Mouse (Mus musculus): ENCODE results near the gene Pparg. TPM values are rescaled to one million over a fixed set of nuclear protein-coding genes. Genes with fewer than 3 reads are reported as not detected.

The Pparg gene
- total RNA-seq, 2 experiments from 2014 or later: 1.1 to 1.2 TPM

DNA sequence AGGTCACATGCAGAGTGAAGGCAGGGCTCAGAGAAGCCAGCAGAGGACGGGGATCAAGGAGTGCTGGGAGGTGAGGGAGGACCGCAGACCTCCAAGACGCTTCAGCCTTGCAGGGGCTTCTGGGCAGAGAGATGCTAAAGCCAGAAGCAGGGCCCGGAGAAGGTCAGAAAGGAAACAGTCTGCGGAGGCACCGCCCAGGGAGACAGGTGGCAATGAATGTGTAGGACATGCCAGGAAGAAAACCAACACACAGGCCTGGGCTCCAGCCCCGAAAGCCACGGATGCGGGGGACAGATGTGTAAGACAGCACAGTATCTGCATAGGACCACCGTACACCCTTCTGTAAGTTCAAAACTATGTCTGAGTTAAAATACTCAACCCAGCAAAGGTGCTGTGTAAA, 139.5 kb downstream of the Pparg start:
- no peak for DNase-seq (ENCODE audit: extremely low spot score in 1 of 2, low spot score in 1 of 2)

GRCm38 (mm10) chr6:115501131-115501530, 140.4 kb downstream of the Pparg start:
- no peak for DNase-seq (ENCODE audit: extremely low spot score in 1 of 2, low spot score in 1 of 2)

DNA sequence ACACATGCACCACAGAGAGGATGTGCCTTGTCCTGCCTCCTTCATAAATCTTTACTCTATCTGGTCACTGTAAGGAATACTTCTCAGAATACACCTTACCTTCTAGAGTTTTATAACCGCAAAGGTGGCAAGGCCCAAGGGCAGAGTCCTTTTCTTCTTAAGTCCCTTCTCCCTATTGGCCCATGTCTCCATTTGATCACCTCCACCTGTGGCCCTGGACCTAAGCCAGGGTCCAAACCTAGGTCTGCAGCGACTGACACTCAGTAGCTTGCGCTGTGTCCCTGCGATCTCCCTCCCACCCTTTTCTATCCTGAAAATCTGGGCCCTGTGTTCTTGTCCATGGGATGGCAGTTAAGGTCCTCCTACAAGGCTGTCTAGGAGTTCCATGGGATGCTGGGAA, 142.3 kb downstream of the Pparg start:
- no peak for DNase-seq (ENCODE audit: extremely low spot score in 1 of 2, low spot score in 1 of 2)

DNA sequence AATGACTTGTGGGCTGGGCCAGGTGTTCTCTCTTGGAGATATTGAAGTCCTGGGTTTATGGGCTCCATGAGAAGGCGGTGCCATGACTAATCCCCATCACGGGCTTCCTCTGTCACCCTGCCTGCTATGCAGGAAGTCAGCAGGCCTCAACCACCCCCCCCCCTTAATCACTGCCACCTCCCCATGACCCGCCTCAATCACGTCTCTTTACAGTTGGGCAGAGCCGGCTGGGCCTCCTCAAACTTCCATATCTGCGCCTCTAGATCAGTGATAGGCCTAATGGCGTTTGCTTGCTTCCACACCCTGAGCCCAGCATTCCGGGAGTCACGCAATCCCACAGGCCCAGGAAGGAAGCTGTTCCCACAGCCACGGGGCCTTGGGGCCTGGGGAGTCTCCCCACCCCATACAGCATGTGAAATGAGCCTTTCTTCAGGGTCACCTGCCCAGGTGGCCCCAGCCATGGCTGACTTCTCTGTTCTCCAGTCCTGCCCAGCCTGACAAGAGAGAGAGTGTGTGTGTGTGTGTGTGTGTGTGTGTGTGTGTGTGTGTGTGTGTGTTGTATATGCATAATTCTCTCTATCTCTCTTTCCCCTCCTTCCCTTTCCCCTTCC, 142.9 kb downstream of the Pparg start:
- DNase-seq (ENCODE audit: extremely low spot score in 1 of 2, low spot score in 1 of 2): no peak

DNA sequence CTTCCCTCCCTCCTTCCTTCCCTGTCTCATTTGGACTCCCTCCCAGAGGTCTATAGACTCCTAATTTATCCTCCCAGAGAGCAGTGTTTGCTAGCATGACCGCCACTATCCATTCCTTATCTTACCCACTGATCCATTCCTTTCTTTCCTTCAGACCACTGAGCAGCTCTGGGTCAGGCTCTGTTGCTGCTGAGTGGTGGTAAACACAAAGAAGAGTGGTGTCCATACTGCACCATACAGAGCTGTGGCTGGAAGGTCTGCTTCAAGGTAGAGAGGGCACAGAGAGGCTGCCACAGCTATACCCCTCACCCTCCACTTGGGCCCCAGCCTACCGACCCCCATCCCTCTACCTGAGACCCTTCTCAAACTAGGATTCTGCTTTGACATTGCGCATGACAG, 143.4 kb downstream of the Pparg start:
- no peak for DNase-seq (ENCODE audit: extremely low spot score in 1 of 2, low spot score in 1 of 2)

GRCm38 (mm10) chr6:115504915-115505314, 144.2 kb downstream of the Pparg start:
- DNase-seq (ENCODE audit: extremely low spot score in 1 of 2, low spot score in 1 of 2): no peak

DNA sequence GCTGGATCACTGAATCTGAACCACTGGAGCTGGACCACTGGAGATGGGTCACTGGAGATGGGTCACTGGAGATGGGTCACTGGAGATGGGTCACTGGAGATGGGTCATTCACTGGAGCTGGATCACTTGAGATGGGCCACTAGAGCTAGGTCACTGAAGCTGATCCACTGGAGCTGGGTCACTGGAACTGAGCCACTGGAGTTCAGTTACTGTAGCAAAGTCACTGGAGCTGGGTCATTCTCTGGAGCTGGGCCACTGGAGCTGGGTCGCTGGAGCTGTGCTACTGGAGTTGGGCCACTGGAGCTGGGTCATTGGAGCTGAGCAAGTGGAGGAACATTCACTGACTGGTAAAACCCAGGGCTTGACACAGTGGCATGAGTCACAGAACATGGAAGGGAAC, 145.7 kb downstream of the Pparg start:
- DNase-seq (ENCODE audit: extremely low spot score in 1 of 2, low spot score in 1 of 2): no peak

GRCm38 (mm10) chr6:115511447-115511846, 150.7 kb downstream of the Pparg start:
- DNase-seq (ENCODE audit: extremely low spot score in 1 of 2, low spot score in 1 of 2): no peak

DNA sequence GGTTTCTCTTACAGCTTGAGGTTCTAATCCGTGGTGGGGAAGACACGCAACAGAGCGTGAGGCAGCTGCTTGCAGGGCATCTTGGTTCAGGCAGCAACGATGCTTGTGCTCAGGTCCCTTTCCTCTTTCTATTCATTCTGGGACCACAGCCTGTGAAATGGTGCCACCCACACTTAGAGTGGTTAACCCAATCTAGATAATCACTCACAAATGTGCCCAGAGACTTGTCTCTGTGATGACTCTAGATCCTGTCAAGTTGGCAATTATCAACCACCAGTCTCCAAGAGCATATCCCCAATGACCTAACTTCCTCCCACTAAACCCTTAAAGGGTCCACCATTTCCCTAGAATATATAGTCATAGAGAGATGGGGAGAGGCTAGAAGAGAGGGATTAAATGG, 152.5 kb downstream of the Pparg start:
- DNase-seq (ENCODE audit: extremely low spot score in 1 of 2, low spot score in 1 of 2): no peak

- peak in 1 of 2 experiments; percentile 35 for DNase-seq (ENCODE audit: extremely low spot score in 1 of 2, low spot score in 1 of 2)
These were observed 157.2 kb downstream of the Pparg start for GRCm38 (mm10) chr6:115517904-115518303.

DNA sequence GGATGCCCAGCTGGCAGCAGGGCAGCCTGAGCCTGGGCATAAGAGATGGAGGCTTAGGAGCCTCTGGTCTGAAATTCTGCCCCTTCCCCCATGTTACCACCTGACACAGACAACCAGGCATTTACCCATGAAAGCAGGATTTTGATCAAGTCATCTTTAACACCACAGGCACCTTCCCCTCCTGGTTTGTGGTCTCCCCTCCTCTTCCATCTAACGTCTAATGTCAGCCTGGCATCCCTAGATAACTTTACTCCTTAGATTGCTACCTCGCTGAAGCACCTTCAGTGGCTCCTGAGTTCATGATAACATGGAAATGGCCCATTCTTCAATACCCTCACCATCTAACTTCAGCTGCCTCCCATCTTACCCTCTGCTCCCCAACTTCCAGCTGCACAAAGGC, 157.6 kb downstream of the Pparg start:
- no peak for DNase-seq (ENCODE audit: extremely low spot score in 1 of 2, low spot score in 1 of 2)

- DNase-seq (ENCODE audit: extremely low spot score in 1 of 2, low spot score in 1 of 2): no peak
These were observed 158.5 kb downstream of the Pparg start for GRCm38 (mm10) chr6:115519275-115519699.

- no peak for DNase-seq (ENCODE audit: extremely low spot score in 1 of 2, low spot score in 1 of 2)
These were observed 161.2 kb downstream of the Pparg start for GRCm38 (mm10) chr6:115521923-115522322.

DNA sequence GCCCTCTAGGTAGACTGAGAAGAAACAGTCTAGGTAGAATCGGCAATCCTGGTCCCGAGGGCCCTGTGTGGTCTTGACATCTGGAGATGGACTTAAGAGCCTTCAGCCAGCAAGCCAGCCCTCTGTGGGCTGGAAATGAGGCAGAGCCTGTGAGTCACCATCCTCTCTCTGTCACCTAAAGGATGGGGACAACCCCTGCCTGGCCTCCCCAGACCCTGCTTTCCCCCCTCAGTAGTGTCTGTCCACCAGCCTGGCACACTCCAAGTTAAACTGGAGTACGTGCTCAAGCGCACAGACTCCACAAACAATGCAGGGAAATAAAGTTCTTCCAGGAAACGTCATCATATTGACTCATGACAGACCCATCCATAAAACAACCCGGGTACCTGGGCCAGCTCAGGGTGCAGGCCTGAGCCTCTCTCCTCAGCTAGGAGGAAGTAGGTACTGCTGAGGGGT, 162.0 kb downstream of the Pparg start:
- no peak for DNase-seq (ENCODE audit: extremely low spot score in 1 of 2, low spot score in 1 of 2)

DNA sequence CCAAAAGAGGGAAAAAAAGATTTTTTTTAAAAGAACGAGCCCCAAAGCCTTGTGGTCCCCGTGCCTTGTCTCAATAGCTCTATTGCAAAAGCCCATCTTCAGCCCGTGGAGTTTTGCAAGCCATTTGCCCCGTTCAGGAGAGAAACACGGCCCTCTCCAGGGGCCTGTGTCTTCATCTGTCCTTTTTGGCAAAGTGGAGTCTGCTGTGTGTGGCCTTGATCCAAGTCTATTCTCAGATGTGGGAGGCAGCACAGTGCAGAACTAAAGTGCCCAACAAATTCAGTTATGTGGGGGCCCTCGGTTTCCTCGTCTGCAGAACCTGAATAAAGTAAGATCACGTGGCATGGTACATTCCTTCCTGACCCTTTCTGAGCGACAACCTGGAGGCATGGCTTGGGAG, 162.4 kb downstream of the Pparg start:
- no peak for DNase-seq (ENCODE audit: extremely low spot score in 1 of 2, low spot score in 1 of 2)

GRCm38 (mm10) chr6:115524449-115524990, 163.8 kb downstream of the Pparg start:
- DNase-seq (ENCODE audit: extremely low spot score in 1 of 2, low spot score in 1 of 2): no peak

- no peak for DNase-seq (ENCODE audit: extremely low spot score in 1 of 2, low spot score in 1 of 2)
These were observed 166.7 kb downstream of the Pparg start for GRCm38 (mm10) chr6:115527418-115527817.

DNA sequence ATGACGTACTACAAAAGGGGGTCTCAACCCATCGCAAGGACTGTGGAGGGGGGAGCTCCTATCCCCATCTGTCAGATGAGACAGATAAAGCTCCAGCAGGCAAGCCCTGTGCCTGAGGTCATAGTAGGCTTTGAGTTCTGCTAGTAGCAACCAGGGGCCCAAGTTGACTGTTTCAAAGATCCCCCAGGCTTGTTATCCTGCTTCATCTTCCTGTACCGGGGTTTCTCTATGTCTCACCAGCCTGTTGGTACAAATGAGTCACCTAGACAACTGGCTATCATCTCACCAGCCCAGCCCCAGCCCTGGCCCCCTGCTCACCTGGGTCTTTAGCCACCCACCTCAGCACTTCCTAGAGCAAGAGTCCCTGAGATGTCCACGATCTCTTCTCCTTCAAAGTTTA, 167.6 kb downstream of the Pparg start:
- DNase-seq (ENCODE audit: extremely low spot score in 1 of 2, low spot score in 1 of 2): no peak

DNA sequence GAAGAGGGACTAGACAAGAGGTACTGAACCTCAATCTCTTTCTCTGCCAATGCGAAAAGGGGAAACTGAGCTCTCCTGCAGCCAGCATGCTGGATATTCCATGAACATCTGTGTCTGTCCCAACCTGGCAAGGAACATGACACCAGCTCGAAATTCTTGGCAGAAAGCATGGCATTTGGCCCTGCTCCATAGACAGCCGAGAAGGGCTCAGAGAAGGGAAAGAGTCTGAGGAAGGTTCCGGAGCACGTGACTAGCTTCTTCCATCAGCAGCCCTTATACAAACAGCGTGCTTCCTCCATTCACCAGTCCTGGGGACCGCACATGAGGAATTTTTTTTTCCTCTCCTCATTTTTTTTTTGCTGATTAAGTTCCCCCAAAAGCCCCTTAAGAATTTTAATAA, 173.9 kb downstream of the Pparg start:
- DNase-seq (ENCODE audit: extremely low spot score in 1 of 2, low spot score in 1 of 2): no peak

DNA sequence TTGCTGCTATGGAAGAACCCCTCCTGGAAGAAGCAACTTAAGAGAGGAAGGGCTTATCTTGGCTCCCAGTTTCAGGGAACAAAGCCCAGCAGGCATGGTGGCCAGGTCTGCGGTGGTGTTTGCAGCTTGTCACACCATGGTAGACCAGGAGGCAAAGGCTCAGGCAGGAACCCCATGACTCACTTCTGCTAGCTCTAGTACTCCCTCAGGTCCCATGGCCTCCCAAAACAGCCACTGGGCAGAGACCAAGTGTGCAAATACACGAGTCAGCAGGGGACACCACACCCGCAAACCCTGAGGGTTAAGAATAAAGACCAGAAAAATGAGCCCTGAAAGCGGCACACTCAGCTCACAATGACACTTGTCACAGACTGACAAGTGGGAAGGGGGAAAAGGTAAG, 175.4 kb downstream of the Pparg start:
- DNase-seq (ENCODE audit: extremely low spot score in 1 of 2, low spot score in 1 of 2): no peak

DNA sequence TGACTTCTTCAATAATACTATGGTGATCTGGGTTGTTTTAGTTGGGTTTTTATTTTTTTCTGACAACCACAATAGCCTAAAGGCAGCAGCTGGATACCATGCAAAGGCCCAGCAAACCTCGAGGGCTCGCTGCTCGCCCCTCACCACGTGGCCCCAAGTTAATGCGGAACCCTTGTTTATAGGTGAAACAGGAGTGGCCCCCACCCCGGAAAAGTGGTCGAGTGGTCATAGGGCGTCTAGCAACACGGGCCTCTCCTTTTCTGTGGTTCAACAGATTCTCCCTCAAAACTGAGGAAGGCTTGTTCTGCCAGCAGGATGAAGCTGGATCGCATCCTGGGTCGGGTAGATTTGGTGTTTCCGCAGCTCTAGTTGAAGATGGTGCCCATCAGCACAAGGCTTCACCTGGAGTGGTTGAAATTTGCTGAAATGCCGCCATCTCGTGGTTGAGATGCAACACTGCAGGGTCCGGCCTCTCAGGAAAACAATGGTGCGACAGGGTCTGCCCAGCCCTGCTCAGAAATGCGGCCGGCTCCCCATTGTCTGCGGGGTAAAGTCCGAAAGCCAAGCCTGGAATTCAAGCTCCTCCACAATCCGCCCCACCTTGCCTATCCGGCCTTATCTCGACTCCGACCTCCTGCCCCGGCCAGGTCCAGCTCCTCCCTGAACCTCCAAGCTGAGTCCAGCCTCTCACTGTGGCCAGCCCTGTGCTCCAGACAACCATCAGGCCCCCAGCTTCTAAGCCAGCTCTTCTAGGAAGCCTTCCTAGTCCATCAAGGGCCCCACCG, 178.1 kb downstream of the Pparg start:
- DNase-seq (ENCODE audit: extremely low spot score in 1 of 2, low spot score in 1 of 2): peak; percentile 71 to 84

All from layer of hippocampus, postnatal 25 days (tissue).